Mouse (Mus musculus) ES-CJ7 (cell line): Measurements from ENCODE around the gene Pip5k1b.

Source experiments
- DNase-seq: peaks from one replicate; pipeline ENCODE4 v3.0.0; 2011; ENCODE audit warnings: low read depth, low spot score

The Pip5k1b gene

GRCm38 (mm10) chr19:24417659-24418004, 138.0 kb downstream of the Pip5k1b start:
- DNase-seq: no peak

GRCm38 (mm10) chr19:24416975-24417658, 138.6 kb downstream of the Pip5k1b start:
- DNase-seq: no peak

GRCm38 (mm10) chr19:24415778-24416621, 139.7 kb downstream of the Pip5k1b start:
- no peak for DNase-seq

- no peak for DNase-seq
Observed at GRCm38 (mm10) chr19:24408863-24409564, 146.7 kb downstream of the Pip5k1b start.

GRCm38 (mm10) chr19:24404716-24405115, 151.0 kb downstream of the Pip5k1b start:
- DNase-seq: no peak

- no peak for DNase-seq
Observed at GRCm38 (mm10) chr19:24403245-24403644, 152.4 kb downstream of the Pip5k1b start.

- no peak for DNase-seq
Observed at GRCm38 (mm10) chr19:24393920-24394319, 161.8 kb downstream of the Pip5k1b start.

GRCm38 (mm10) chr19:24391519-24392251, 164.0 kb downstream of the Pip5k1b start:
- no peak for DNase-seq

GRCm38 (mm10) chr19:24386956-24387865, 168.5 kb downstream of the Pip5k1b start:
- no peak for DNase-seq

- no peak for DNase-seq
Observed at GRCm38 (mm10) chr19:24378470-24378869, 177.2 kb downstream of the Pip5k1b start.

- DNase-seq: no peak
Observed at GRCm38 (mm10) chr19:24371763-24372640, 183.7 kb downstream of the Pip5k1b start.

- no peak for DNase-seq
Observed at GRCm38 (mm10) chr19:24368419-24368818, 187.3 kb downstream of the Pip5k1b start.

GRCm38 (mm10) chr19:24367722-24368121, 187.9 kb downstream of the Pip5k1b start:
- no peak for DNase-seq

- no peak for DNase-seq
Observed at GRCm38 (mm10) chr19:24366747-24367146, 188.9 kb downstream of the Pip5k1b start.

GRCm38 (mm10) chr19:24362626-24363321, 192.9 kb downstream of the Pip5k1b start:
- DNase-seq: no peak

GRCm38 (mm10) chr19:24359270-24359669, 196.4 kb downstream of the Pip5k1b start:
- no peak for DNase-seq

- peak; percentile 31 for DNase-seq
Observed at GRCm38 (mm10) chr19:24352298-24352959, 203.2 kb downstream of the Pip5k1b start.

- DNase-seq: no peak
Observed at GRCm38 (mm10) chr19:24344501-24344900, 211.2 kb downstream of the Pip5k1b start.
